Mouse (Mus musculus) thymus, postnatal 4 days (tissue): Measurements from ENCODE around the gene Gdf1.

Experiments used
- DNase-seq: peaks from one replicate; pipeline ENCODE4 v3.0.0; 2021

Gdf1 gene

GRCm38 (mm10) chr8:70329124-70329834 is at the start of gene Gdf1:
Gene Gdf1, plus strand, starts transcription at chr8:70329817.
- DNase-seq = no peak

- no peak for DNase-seq
These were observed 48.6 kb upstream of the Gdf1 start for GRCm38 (mm10) chr8:70281001-70281400.

- DNase-seq = peak; percentile 96
These were observed 46.9 kb upstream of the Gdf1 start, which contains the start of gene Homer3 for GRCm38 (mm10) chr8:70282603-70283135. Gene Homer3, plus strand, starts transcription at chr8:70282827.

DNA sequence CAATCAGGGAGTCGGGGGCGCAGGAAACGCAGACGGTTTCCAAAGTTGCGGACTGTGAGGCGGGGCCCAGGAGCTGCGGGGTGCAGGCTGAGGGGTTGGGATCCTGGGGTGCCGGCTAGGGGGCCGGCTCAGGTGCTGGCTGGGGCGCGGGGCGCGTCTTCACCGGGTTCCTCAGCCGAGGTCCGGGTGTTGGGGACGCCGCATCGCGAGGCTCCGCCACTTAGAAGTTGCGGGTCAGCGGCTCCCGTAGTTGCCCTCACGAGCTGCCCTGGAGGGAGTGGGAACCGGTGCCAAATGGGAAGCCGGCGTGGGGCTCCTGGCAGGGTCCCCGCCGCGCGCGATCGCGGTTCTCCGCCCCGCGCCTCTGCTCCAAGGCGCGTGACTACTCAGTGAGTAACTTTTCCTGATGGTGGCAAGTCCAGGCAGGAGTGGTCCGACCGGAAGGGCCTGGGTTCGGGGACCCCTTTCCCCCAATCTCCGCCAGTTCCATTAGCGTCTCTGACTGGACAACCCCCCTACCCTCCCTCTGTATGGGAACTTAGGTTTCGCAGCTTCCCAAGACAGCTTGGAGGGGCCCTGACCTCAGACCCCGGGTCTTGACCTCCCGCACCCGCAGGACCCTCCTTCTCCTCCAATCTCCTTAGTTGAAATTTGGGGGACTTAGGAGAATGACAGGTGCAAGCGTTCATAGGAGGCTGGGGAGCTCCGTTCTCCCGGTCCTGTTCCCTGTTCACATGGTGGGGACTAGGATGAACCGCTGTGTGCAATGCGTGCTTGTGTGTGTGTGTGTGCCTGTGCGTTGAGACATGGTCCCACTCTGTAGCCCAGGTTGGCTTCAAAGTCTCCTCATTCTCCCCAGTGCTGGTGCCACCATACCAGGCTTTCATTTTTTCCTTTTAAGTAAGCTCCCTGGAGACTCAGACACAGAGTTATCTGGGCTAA is 46.2 kb upstream of the Gdf1 start:
- DNase-seq = no peak

DNA sequence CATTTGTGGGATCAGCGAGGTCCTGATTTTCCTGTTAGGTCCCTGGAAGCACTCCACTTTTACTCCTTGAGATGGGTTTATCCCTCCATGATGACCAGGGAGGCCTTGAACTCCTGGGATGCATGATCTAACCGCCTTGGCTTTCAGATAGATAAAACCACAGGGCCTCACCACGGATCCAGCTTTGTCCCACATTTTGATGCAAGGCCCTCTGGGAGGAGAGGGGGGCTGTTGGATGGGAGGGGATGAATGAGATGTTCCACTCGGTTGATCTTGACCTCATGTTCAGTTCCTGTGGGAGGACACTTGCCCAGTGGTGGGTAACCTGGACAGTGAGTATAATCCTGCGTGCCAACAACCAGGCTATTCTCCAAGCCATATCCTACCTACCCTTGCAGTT is 45.2 kb upstream of the Gdf1 start:
- no peak for DNase-seq

- no peak for DNase-seq
These were observed 44.3 kb upstream of the Gdf1 start for GRCm38 (mm10) chr8:70285304-70285703.

DNA sequence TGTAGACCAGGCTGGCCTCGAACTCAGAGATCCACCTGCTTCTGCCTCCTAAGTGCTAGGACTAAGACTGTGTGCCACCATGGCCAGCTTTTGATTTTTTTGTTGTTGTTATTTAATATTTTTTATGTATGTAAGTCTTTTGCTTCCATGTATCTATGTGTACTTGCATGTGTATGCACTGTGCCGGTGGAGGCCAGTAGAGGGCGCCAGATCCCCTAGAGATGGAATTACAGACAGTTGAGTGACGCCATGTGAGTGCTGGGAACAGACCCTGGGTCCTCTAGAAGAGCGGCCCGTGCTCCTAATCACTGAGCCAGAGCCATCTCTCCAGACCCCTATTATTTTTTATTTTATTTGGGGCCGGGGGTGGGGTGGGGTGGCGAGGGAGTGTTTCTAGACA is 42.9 kb upstream of the Gdf1 start:
- DNase-seq = peak; percentile 64

GRCm38 (mm10) chr8:70293988-70294405 is 35.6 kb upstream of the Gdf1 start:
- no peak for DNase-seq

GRCm38 (mm10) chr8:70300881-70301280 is 28.7 kb upstream of the Gdf1 start:
- DNase-seq = no peak

DNA sequence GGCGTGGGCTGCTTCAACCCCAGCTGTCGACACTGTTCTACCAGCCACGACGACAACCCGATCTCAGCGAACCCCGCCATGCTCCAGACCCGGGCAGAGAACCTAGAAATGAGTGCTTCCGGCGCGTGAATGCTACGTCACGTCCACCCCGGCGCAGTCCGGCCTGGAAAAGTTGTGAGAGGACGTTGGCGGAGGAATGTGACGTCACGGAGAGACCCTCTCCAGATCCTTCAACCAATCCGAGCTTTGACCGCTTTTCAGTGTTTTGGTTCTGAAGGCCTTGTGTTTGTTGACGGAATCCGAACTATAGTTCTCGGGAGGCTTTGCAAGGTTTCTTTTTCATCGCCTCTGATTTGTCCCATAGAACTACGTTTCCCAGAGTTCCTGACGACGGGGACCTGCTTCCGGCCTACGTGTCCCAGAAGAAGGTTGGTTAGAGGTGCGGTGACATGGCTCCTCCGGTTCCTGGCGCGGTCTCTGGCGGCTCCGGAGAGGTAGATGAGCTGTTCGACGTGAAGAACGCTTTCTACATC is 27.2 kb upstream of the Gdf1 start, which contains the start of the genes Ddx49 and Cope:
TSS of gene Ddx49 (minus strand) at position 132 of the 533 bp plus-strand sequence.
TSS of gene Cope (plus strand) at position 161 of the 533 bp plus-strand sequence.
- peak; percentile 94 for DNase-seq

- DNase-seq = no peak
These were observed 26.7 kb upstream of the Gdf1 start for GRCm38 (mm10) chr8:70302901-70303300.

DNA sequence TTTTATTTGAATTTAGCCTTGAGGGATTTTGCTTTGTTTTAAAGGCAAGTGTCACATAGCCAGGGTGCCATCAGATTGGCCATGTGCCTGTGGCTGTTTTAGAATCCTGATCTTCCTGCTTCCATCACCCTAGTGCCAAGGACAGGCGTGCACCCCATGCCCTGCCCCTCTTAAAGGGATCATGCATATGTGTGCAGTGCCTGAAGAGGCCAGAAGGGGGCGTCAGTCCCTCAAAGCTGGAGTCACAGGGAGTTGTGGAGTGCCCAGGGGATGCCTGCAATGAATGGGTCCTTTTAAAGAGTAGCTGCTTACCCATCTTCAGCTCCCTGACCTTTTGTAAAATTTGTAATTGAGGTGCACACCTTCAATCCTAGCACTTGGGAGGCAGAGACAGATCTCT is 20.3 kb upstream of the Gdf1 start:
- DNase-seq = peak; percentile 58

DNA sequence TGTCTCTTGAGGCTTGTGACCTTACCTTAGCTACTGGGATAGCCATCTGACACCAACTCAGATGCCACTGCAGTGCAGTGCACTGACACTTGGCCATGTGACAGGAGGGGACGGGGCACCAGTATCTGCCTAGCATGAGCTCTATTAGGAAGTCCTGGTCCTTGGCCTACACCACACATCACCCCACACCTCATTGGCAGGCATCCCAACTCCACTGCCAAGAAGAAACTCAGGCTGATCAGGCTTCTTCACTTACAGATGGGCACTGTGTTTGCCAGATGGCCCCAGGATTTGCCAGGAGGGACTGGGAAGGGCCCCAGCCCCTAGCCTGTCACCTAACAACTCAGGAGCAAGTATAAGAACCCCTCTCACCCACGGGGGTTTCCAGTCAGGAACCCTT is 16.2 kb upstream of the Gdf1 start:
- no peak for DNase-seq

- DNase-seq = peak; percentile 81
These were observed 13.8 kb upstream of the Gdf1 start, which contains the start of gene Cers1 for GRCm38 (mm10) chr8:70315624-70316510. Gene Cers1, plus strand, starts transcription at chr8:70315775.

GRCm38 (mm10) chr8:70316511-70317504 is 12.8 kb upstream of the Gdf1 start:
- DNase-seq = no peak

DNA sequence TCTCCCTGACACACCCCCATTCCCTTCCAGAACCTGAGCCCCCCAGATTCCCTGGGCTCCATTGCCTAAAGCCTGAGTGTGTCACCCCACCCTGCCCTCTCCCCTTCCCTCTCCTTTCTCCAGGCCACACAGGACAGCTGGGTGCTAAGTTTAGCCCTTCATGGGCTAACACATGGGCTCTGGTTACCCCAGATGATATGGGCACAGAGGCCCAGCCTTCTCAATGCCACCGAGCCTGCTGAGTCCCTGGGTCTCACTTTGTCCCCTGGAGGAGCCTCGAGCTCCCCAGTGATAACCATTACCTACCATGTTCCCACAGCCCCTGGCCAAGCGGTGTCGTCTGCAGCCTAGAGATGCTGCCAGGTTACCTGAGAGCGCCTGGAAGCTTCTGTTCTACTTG is 11.7 kb upstream of the Gdf1 start:
- DNase-seq = no peak

- DNase-seq = no peak
These were observed 5.9 kb upstream of the Gdf1 start for GRCm38 (mm10) chr8:70323716-70324115.

- DNase-seq = no peak
These were observed 2.1 kb upstream of the Gdf1 start for GRCm38 (mm10) chr8:70327512-70327911.

DNA sequence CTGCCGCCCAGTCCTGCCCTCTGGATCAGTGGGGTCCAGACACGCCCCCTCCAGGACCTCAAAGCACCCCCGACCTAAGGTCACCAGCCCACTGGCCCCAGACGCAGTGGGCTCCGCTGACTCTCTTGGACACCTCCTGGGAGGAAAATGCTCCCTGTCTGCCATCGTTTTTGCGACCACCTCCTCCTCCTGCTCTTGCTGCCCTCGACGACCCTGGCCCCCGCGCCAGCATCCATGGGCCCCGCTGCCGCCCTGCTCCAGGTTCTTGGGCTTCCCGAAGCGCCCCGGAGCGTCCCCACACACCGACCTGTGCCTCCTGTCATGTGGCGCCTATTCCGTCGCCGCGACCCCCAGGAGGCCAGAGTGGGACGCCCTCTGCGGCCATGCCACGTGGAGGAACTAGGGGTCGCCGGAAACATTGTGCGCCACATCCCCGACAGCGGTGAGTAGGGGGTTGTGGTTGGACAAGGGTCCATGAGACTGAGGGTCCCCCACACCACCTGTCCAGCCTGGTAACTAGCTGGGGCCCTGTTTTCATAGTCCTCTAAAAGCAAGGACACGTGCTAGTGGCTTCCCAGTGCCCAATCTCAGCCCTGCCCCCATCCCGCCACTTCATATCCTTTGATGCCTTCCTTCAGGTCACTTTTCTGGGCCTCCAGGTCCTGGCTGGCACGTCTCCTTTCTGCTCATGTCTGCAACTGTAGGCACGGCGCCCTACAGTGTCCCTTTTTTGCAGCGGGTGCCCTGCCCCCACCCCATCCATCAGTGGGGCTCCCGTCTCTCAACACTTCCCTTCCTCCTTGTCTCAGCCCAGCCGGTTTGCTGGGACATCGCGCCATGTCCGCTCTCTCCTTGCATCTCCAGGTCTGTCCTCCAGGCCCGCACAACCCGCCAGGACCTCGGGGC is 471 bp downstream of the Gdf1 start:
- no peak for DNase-seq
